Mouse (Mus musculus) E14TG2a.4 (cell line): ENCODE measurements around the gene Nr1h2.

Experiments
- H3K27me3 ChIP-seq: 2 replicates; pipeline ENCODE4 v1.6.1; 2014; ENCODE audit warnings: low read length, control low read depth; ENCODE audit not compliant: insufficient read depth
- H3K36me3 ChIP-seq: 2 replicates; pipeline ENCODE4 v1.6.1; 2014; ENCODE audit warnings: low read length, control low read depth; ENCODE audit not compliant: insufficient read depth
- H3K4me1 ChIP-seq: replicated peaks from 2 replicates; pipeline ENCODE4 v1.6.1; 2014; ENCODE audit warnings: low read depth, low read length, control low read depth
- H3K4me3 ChIP-seq: replicated peaks from 2 replicates; pipeline ENCODE4 v1.5.1; 2014; ENCODE audit warnings: mild to moderate bottlenecking, low read length
- H3K9me3 ChIP-seq: 2 replicates; pipeline ENCODE4 v1.6.1; 2014; ENCODE audit warnings: low read length, control low read depth
- CTCF ChIP-seq: conservative IDR thresholded peaks from 2 replicates; pipeline ENCODE4 v1.5.1; 2014; ENCODE audit warnings: low read length
- NANOG ChIP-seq: IDR thresholded peaks from 2 replicates; pipeline ENCODE4 v1.6.1; 2014; ENCODE audit warnings: borderline replicate concordance, low read length, mixed read lengths
- POU5F1 ChIP-seq: IDR thresholded peaks from 2 replicates; pipeline ENCODE4 v1.6.1; 2014; ENCODE audit warnings: low read length, borderline replicate concordance

The Nr1h2 gene

DNA sequence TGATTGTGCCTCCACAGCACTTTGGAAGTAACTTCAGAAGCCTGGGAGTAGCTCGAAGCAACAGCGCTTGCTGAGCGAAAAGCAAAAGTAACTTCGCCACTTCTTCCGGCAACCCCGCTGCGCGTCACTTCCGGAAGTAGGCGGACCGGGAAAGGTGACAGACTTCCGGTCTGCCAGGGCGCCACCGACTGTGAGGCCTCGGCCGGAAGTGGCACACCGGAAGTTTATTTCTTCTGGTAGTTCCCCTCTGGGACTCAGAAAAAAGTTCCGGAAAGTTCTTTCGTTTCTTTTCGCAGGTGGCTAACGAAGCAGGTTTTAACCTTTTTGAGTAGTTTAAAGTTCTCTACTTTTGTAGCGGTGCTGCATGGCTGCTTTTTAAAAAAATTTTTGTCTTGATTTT lies at the start of gene Nr1h2:
Gene Nr1h2, minus strand, starts transcription at position 126 of the 400 bp plus-strand sequence.
- TF ChIP-seq CTCF = no peak
- no peak for TF ChIP-seq NANOG
- TF ChIP-seq POU5F1 = no peak

DNA sequence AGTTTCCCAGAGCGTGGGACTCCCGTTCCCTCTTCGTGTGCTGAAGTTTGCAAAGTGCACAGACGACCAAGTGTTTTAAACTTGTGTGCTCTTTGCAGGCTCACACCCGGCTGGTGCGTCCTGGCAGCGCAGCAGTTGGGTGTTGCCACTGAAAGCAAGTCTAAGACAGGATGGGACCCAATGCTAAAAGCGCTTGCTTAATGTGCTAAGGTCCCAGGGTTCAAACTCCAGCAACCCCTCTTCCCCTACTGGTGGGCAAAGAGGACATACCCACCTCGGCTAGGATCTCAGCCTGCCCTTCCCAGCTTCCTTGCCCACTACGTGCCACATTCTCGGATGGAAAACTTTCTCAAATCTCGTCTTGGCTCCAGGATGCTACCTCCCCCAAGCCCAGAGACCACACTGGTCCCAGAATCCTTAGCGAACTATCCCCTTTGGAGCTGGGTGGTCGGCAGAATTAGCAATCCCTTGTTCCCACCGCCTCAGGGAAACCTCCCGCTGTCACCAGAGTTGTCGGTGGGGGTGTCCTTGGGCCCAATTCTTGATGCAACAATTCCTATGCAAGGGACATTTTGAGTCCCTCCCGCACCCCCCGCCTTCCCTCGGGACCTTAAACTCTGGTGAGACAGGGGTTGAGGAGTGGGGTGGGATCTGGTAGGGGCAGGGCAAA lies 49.6 kb upstream of the Nr1h2 start:
- Histone ChIP-seq H3K9me3 (no peaks in the 10 kb centered on the region), H3K27me3 (no peaks in the 10 kb centered on the region), H3K4me3 (peak overlapping the region; percentile 81), H3K36me3 (peaks cover 38% of the 10 kb centered on the region), H3K4me1 (peaks cover 90% of the 10 kb centered on the region)
- no peak for TF ChIP-seq CTCF
- TF ChIP-seq NANOG = no peak
- no peak for TF ChIP-seq POU5F1

More for the DNA sequence above, at the start of gene Nr1h2:
- Histone ChIP-seq H3K4me1 (peaks cover 82% of the 10 kb centered on the region), H3K4me3 (peak within 1 kb of the TSS; percentile 100), H3K36me3 (peaks cover 43% of the 10 kb centered on the region), H3K27me3 (no peaks in the 10 kb centered on the region), H3K9me3 (no peaks in the 10 kb centered on the region)

DNA sequence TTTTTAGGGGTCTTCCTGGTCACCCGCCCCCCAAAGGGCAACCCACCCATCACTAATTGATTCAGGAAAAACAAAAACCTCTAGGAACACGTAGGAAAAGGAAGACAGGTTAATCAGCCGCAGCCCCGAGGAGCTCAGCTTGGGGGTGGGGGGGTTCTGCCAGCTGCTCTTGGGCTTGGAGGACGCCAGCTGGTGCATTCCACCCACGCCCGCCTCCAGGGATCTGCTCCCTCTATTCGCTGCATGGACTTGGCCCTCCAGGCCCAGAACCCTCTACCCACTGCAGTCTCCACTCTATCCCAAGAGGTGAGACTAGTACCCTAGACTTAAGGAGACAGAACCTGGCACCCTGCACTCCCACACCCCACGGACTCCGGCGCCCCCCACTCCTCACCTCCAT lies 48.7 kb upstream of the Nr1h2 start:
- Histone ChIP-seq H3K36me3 (peaks cover 38% of the 10 kb centered on the region), H3K4me3 (peak overlapping the region; percentile 81), H3K4me1 (peaks cover 90% of the 10 kb centered on the region), H3K9me3 (no peaks in the 10 kb centered on the region), H3K27me3 (no peaks in the 10 kb centered on the region)
- TF ChIP-seq NANOG = no peak
- TF ChIP-seq CTCF = no peak
- no peak for TF ChIP-seq POU5F1

DNA sequence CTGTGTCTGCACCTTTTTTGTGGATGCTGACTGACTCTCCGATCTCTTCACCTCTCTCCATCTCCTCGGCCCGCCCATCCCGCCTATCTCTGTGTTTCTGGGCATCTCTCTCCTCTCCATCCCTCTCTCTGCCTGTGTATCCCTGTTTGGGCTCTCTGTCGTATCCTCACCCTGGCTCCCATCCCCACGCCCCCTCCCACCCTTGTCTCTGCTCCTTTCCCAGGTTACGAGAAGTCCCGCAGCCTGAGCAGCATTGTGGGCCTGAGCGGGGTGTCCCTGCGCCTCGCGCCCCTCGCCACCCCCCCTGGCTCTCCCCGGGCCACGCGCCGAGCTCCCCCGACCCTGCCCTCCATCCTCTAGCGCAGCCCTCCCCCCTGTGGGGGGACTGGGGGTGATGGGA lies 47.9 kb upstream of the Nr1h2 start:
- H3K9me3 ChIP-seq = no peaks in the 10 kb centered on the region
- peak overlapping the region; percentile 81 for H3K4me3 ChIP-seq
- H3K27me3 ChIP-seq = no peaks in the 10 kb centered on the region
- H3K4me1 ChIP-seq = peaks cover 90% of the 10 kb centered on the region
- H3K36me3 ChIP-seq = peaks cover 44% of the 10 kb centered on the region
- TF ChIP-seq CTCF = no peak
- no peak for TF ChIP-seq POU5F1
- TF ChIP-seq NANOG = no peak

DNA sequence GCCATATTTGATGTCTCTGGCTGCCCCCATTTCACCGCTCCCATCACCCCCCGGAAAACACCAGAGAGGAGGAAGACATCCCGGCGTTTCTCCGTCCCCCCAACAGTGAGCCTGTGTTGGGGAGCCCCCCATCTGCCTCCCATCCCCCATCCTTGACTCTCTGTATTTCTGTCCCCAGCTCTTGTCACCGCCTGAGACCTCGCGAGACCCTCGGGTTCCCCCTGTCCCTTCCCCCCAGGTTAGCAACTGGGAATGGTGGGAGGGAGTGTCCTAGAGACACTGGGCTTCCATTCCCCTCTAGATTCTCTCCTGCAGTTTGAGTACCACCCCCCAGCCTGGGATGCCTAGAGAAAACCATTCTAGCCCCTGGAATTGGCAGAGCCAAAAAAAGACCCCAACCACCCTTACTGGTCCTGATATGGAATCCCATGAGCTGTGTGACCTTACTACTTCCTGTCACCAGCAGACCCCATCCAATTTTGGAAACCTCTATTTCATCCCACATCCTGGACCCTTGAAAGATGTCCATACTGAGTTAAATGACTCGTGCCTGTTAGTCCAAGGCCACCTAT lies 47.0 kb upstream of the Nr1h2 start:
- TF ChIP-seq CTCF (no peak), POU5F1 (no peak), NANOG (no peak)
- Histone ChIP-seq H3K4me3 (peak overlapping the region; percentile 81), H3K4me1 (peaks cover 90% of the 10 kb centered on the region), H3K36me3 (peaks cover 52% of the 10 kb centered on the region), H3K9me3 (no peaks in the 10 kb centered on the region), H3K27me3 (no peaks in the 10 kb centered on the region)

DNA sequence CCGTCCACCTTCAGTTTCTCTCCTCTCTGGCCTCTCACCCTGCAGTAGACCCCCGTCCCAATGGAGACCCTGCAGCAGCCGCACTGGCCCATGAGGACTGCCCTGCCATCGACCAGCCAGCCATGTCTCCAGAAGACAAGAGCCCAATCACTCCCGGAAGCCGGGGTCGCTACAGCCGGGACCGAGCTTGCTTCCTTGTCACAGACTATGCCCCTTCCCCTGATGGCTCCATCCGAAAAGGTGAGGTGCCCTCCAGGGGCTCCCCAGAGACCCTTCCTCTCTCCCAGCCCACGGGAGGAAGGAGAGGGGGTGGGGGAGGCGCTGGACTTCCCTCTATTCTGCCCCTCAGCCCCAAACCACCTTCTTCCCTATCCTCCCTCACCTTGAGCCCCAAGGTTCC lies 44.6 kb upstream of the Nr1h2 start:
- Histone ChIP-seq H3K27me3 (no peaks in the 10 kb centered on the region), H3K36me3 (peaks cover 71% of the 10 kb centered on the region), H3K4me1 (peaks cover 97% of the 10 kb centered on the region), H3K4me3 (0 out of 2 replicates have a peak overlapping the region, but pooled peaks have one; percentile 10), H3K9me3 (no peaks in the 10 kb centered on the region)
- TF ChIP-seq NANOG (no peak), POU5F1 (no peak), CTCF (no peak)

DNA sequence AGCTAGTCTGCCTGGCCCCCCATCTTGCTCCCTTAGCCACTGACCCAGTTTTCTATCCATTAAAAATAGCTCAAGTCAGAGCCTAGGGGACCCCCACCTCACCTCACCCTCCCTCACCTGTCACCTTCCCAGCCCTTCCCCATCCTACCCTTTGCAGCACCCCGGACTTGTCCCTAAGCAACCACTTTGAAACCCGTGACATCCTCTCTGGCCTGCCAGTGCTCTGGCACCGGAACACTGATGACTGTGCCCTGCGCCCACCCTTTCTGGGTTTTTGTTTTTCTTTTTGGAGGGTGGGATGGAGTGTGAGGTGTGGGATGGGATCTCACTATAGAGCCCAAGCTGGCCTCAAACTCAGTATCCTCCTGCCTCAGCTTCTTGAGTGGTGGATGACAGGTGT lies 43.9 kb upstream of the Nr1h2 start:
- TF ChIP-seq POU5F1 = no peak
- TF ChIP-seq CTCF = no peak
- no peak for TF ChIP-seq NANOG

DNA sequence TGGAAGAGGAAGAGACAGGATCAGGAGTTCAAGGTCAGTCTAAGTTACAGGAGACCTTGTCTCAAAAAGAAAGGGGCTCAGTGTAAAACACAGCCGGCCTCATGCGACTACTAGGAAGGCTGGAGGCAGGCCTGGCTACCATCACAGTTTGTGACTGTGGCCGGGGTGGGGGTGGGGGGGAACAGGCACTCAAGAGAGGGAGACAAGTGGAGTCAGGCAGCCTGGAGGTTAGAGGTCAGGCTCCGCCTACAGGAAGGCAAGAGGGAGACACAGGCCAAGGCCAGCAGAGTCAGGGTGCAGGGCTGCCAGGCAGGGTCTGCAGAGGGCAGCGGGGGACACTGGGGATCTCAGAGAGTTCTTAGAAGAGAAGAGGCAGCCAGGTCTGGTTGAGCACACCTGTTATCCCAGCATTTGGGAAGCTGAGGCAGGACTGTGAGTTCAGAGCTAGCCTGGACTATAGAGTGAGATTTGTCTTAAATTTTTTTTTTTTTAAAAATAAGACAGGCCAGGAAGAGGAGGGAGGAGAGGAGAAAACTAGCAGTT lies 43.3 kb upstream of the Nr1h2 start:
- H3K4me1 ChIP-seq = peaks cover 98% of the 10 kb centered on the region
- TF ChIP-seq NANOG = no peak
- no peak for TF ChIP-seq CTCF
- no peak for TF ChIP-seq POU5F1
- H3K36me3 ChIP-seq = peaks cover 79% of the 10 kb centered on the region
- no peaks in the 10 kb centered on the region for H3K9me3 ChIP-seq
- 0 out of 2 replicates have a peak overlapping the region, but pooled peaks have one; percentile 4 for H3K4me3 ChIP-seq
- peaks cover 5% of the 10 kb centered on the region for H3K27me3 ChIP-seq

More for the DNA sequence above, 43.9 kb upstream of the Nr1h2 start:
- H3K36me3 ChIP-seq = peaks cover 77% of the 10 kb centered on the region
- peaks cover 98% of the 10 kb centered on the region for H3K4me1 ChIP-seq
- no peaks in the 10 kb centered on the region for H3K27me3 ChIP-seq
- H3K4me3 ChIP-seq = 0 out of 2 replicates have a peak overlapping the region, but pooled peaks have one; percentile 4
- H3K9me3 ChIP-seq = no peaks in the 10 kb centered on the region

DNA sequence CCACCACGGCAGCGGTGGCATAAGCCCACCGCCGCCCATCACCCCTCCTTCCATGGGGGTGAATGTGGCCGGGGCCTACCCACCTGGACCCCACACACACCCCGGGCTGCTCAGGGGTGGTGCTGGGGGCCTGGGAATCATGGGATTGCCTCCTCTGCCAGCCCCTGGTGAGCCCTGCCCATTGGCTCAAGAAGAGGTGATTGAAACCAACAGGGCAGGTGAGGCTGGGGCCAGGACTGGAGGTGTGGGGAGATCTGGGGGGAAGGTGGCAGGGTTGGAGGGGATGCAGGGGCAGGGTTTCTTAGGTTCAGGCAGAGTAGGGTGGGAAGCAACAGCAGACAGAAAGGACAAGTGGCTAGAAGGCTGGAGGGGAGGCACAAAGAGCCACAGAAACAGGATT lies 42.3 kb upstream of the Nr1h2 start:
- peaks cover 93% of the 10 kb centered on the region for H3K4me1 ChIP-seq
- H3K4me3 ChIP-seq = no peak overlapping the region; the same call in 1 of the 2 replicates
- no peaks in the 10 kb centered on the region for H3K9me3 ChIP-seq
- TF ChIP-seq NANOG (no peak), POU5F1 (no peak)
- peaks cover 78% of the 10 kb centered on the region for H3K36me3 ChIP-seq
- peaks cover 10% of the 10 kb centered on the region for H3K27me3 ChIP-seq
